34 mouse cellular contexts compared by ENCODE assay signal in genomic region chr5:66829505-66829904, GRCm38 (mm10).
"Had no signal": no experiment of that assay in that cellular context is flagged by ENCODE, and none has a peak within 500 bp of the region (broad histone marks: within the 10 kb centered on the region; RNA-seq: fewer than 3 reads in every experiment).

No protein-coding gene starts in this region.

- H3K27me3 ChIP-seq: hindbrain, embryonic 12.5 days; hindbrain, embryonic 15.5 days; intestine, embryonic 15.5 days; kidney, embryonic 15.5 days had no signal

- H3K4me3 ChIP-seq: heart, adult 2 months; heart, embryonic 10.5 days; heart, embryonic 12.5 days; heart, embryonic 13.5 days; heart, embryonic 15.5 days; hindbrain, embryonic 10.5 days; hindbrain, embryonic 12.5 days; hindbrain, embryonic 15.5 days; intestine, embryonic 15.5 days; kidney, embryonic 15.5 days; layer of hippocampus, adult 2 months had no signal

- H3K9ac ChIP-seq: heart, embryonic 12.5 days; heart, embryonic 13.5 days; heart, embryonic 15.5 days; hindbrain, embryonic 12.5 days; hindbrain, embryonic 14.5 days; hindbrain, embryonic 15.5 days; intestine, embryonic 15.5 days; kidney, embryonic 15.5 days had no signal

- H3K27ac ChIP-seq: heart, adult 2 months; heart, embryonic 10.5 days; heart, embryonic 13.5 days; heart, embryonic 15.5 days; hindbrain, embryonic 10.5 days; hindbrain, embryonic 12.5 days; hindbrain, embryonic 14.5 days; hindbrain, embryonic 15.5 days; intestine, embryonic 15.5 days; kidney, embryonic 15.5 days; kidney, postnatal 0 days; layer of hippocampus, adult 2 months had no signal

- H3K36me3 ChIP-seq: heart, embryonic 10.5 days; heart, embryonic 12.5 days; heart, embryonic 13.5 days; heart, embryonic 15.5 days; hindbrain, embryonic 10.5 days; hindbrain, embryonic 12.5 days; hindbrain, embryonic 15.5 days; intestine, embryonic 15.5 days; kidney, embryonic 15.5 days had no signal

- H3K4me1 ChIP-seq: heart, embryonic 10.5 days; heart, embryonic 12.5 days; heart, embryonic 13.5 days; heart, embryonic 15.5 days; hindbrain, embryonic 15.5 days; intestine, embryonic 15.5 days; kidney, embryonic 15.5 days had no signal

- DNase-seq: heart, adult 2 months; heart, postnatal 10 days; heart, postnatal 14 days; heart, postnatal 36 days; heart, postnatal 4 days; kidney, adult 11 months; kidney, adult 18-20 months; kidney, adult 2 months; kidney, adult 8-10 months; kidney, adult 9 months; kidney, postnatal 10 days; kidney, postnatal 14 days; kidney, postnatal 25 days; kidney, postnatal 36 days; kidney, postnatal 4 days; layer of hippocampus, adult 9-11 months; layer of hippocampus, postnatal 36 days had no signal

- H3K9me3 ChIP-seq: heart, embryonic 10.5 days; heart, embryonic 12.5 days; heart, embryonic 13.5 days; heart, embryonic 15.5 days; hindbrain, embryonic 10.5 days; hindbrain, embryonic 12.5 days; hindbrain, embryonic 15.5 days; intestine, embryonic 15.5 days; kidney, embryonic 15.5 days had no signal

- H3K4me2 ChIP-seq: heart, embryonic 11.5 days; heart, embryonic 12.5 days; heart, embryonic 13.5 days; heart, embryonic 15.5 days; hindbrain, embryonic 12.5 days; hindbrain, embryonic 14.5 days; hindbrain, embryonic 15.5 days; intestine, embryonic 15.5 days; kidney, embryonic 15.5 days had no signal

- ATAC-seq: hindbrain, embryonic 16.5 days; inflammation-experienced regulatory T-cells, adult 6 months; intestine, embryonic 15.5 days; intestine, embryonic 16.5 days; intestine, postnatal 0 days had no signal
